Mouse (Mus musculus) frontal cortex, adult 2 months (tissue): ENCODE results near the gene Tnfaip2. TPM values are rescaled to one million over a fixed set of nuclear protein-coding genes. Genes with fewer than 3 reads are reported as not detected.

Experiments used
- polyA plus RNA-seq: library from polyadenylated mRNA; depleted of rRNA; stranded (reverse); fragments of >200 nt; gene quantifications from 2 replicates; pipeline ENCODE4 v1.2.3, GENCODE M21; 2012; rRNA removed

Tnfaip2 gene
- polyA plus RNA-seq, 1 experiment = 1.0 TPM

Other genes with a start within 250 kb of the Tnfaip2 start
- gene Amn, start 171.4 kb upstream of the Tnfaip2 start, polyA plus RNA-seq = 11.3 and 15.5 TPM in 2 replicates
- gene Cdc42bpb, start 64.8 kb upstream of the Tnfaip2 start, polyA plus RNA-seq = 175 and 184 TPM in 2 replicates
- 23.2 and 24.5 TPM in 2 replicates for gene Lbhd2, start 35.7 kb upstream of the Tnfaip2 start, polyA plus RNA-seq
- gene Exoc3l4, start 25.5 kb upstream of the Tnfaip2 start, polyA plus RNA-seq = 3.8 and 4.8 TPM in 2 replicates
- gene Gm266, start 43.4 kb downstream of the Tnfaip2 start, polyA plus RNA-seq = 6.4 and 7.4 TPM in 2 replicates
- gene Eif5, start 95.5 kb downstream of the Tnfaip2 start, polyA plus RNA-seq = 150 and 178 TPM in 2 replicates
- gene Mark3, start 132.1 kb downstream of the Tnfaip2 start, polyA plus RNA-seq = 78.7 and 81.9 TPM in 2 replicates
- gene Ckb, start 229.9 kb downstream of the Tnfaip2 start, polyA plus RNA-seq = 3,871 and 4,147 TPM in 2 replicates
- gene Trmt61a, start 235.6 kb downstream of the Tnfaip2 start, polyA plus RNA-seq = 21.0 and 21.9 TPM in 2 replicates